Mouse (Mus musculus) liver, adult 2 months (tissue): ENCODE data around the gene Morc3. TPM values are rescaled to one million over a fixed set of nuclear protein-coding genes. Genes with fewer than 3 reads are reported as not detected.

Experiments used
- DNase-seq: peaks from one replicate; pipeline ENCODE4 v3.0.0-alpha.2; 2011; ENCODE audit warnings: low read depth, low spot score; ENCODE audit errors: extremely low read depth
- H3K27ac ChIP-seq: fragments of 200-500 bp; replicated peaks from 2 replicates; pipeline ENCODE4 v1.5.1; 2012; ENCODE audit warnings: low read depth, mild to moderate bottlenecking, control low read depth, inconsistent platforms, low read length; ENCODE audit not compliant: insufficient read depth
- H3K27me3 ChIP-seq: fragments of 200-500 bp; 2 replicates; pipeline ENCODE4 v1.6.1; 2012; ENCODE audit warnings: mild to moderate bottlenecking, moderate library complexity, low read length, inconsistent platforms; ENCODE audit not compliant: control insufficient read depth, insufficient read depth
- H3K36me3 ChIP-seq: fragments of 200-500 bp; 2 replicates; pipeline ENCODE4 v1.6.1; 2012; ENCODE audit warnings: low read length, inconsistent platforms; ENCODE audit not compliant: control insufficient read depth, insufficient read depth
- H3K4me1 ChIP-seq: fragments of 200-500 bp; 2 replicates; pipeline ENCODE4 v1.6.1; 2011; ENCODE audit warnings: low read length; ENCODE audit not compliant: control insufficient read depth, insufficient read depth
- H3K4me3 ChIP-seq: fragments of 200-500 bp; 2 replicates; pipeline ENCODE4 v1.5.1; 2011; ENCODE audit warnings: low read depth, mild to moderate bottlenecking, control low read depth, low read length, moderate library complexity; ENCODE audit not compliant: insufficient read depth
- H3K79me2 ChIP-seq: fragments of 200-500 bp; 2 replicates; pipeline ENCODE4 v1.6.1; 2012; ENCODE audit warnings: inconsistent platforms, mild to moderate bottlenecking, low read length, moderate library complexity; ENCODE audit not compliant: control insufficient read depth, insufficient read depth
- H3K9ac ChIP-seq: fragments of 200-500 bp; 2 replicates; pipeline ENCODE4 v1.6.1; 2012; ENCODE audit warnings: low read depth, mild to moderate bottlenecking, control low read depth, inconsistent platforms, low read length
- CTCF ChIP-seq: fragments of 200-500 bp; IDR thresholded peaks from 2 replicates; pipeline ENCODE4 v1.5.1; 2011; ENCODE audit warnings: low read depth, low read length, control low read depth
- POLR2A ChIP-seq: fragments of 200-500 bp; IDR thresholded peaks from 2 replicates; pipeline ENCODE4 v1.6.1; 2011; ENCODE audit warnings: low read length, control low read depth; ENCODE audit not compliant: insufficient read depth; ENCODE audit errors: extremely low read depth
- WGBS: fragments of 180-500 bp; shearing (Covaris S2); methylation state at CpG from one replicate; pipeline ENCODE4 v1.1.7; 2018; 5-methylcytosine and 5-hydroxymethylcytosine counted together
- polyA plus RNA-seq: library from polyadenylated mRNA; depleted of rRNA; stranded (reverse); fragments of >200 nt; gene quantifications from 2 replicates; pipeline ENCODE4 v1.2.3, GENCODE M21; 2012
- total RNA-seq: library from RNA; depleted of rRNA; stranded (reverse); fragments of >200 nt; gene quantifications from 2 replicates; pipeline ENCODE4 v1.2.3, GENCODE M21; 2014

Gene Morc3
- total and polyA plus RNA-seq, 2 experiments: 2.7 to 26.8 TPM

DNA sequence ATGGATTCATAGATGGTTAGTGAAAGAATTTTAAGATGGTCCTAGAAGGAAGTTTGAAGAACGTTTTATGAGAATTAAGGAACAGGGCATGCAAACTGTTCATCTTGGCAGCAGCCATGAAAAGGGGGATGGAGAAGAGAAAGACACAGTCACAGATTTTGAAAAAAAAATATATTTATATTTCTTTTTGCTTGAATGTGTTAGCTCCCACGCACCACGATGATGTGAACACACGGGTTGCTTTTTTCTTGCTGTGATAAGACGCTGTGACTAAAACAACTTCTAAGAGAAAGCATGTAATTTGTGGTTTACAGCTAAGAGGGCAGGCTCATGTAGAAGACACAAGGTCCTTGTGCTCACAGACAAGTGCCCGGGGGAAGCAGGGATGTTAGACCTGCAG lies 5.0 kb upstream of the Morc3 start:
- no peak overlapping the region for H3K9ac ChIP-seq
- peaks cover 3% of the 10 kb centered on the region for H3K4me1 ChIP-seq
- H3K79me2 ChIP-seq: no peaks in the 10 kb centered on the region
- 89% methylated on average over 6 of the region's 6 CpGs for WGBS
- no peak overlapping the region for H3K4me3 ChIP-seq
- DNase-seq: no peak
- no peaks in the 10 kb centered on the region for H3K27me3 ChIP-seq
- no peak for TF ChIP-seq CTCF
- H3K36me3 ChIP-seq: no peaks in the 10 kb centered on the region
- H3K27ac ChIP-seq: no peak overlapping the region

- Histone ChIP-seq H3K9ac (no peak overlapping the region), H3K36me3 (no peaks in the 10 kb centered on the region), H3K4me3 (no peak overlapping the region), H3K4me1 (peaks cover 4% of the 10 kb centered on the region; the same call in 1 of the 2 replicates), H3K27me3 (no peaks in the 10 kb centered on the region), H3K27ac (no peak overlapping the region), H3K79me2 (peaks cover 24% of the 10 kb centered on the region)
- TF ChIP-seq POLR2A: no peak
- no peak for DNase-seq
- 98% methylated on average over 15 of the region's 15 CpGs for WGBS
Observed at GRCm38 (mm10) chr16:93829526-93829925, 2.4 kb upstream of the Morc3 start.

DNA sequence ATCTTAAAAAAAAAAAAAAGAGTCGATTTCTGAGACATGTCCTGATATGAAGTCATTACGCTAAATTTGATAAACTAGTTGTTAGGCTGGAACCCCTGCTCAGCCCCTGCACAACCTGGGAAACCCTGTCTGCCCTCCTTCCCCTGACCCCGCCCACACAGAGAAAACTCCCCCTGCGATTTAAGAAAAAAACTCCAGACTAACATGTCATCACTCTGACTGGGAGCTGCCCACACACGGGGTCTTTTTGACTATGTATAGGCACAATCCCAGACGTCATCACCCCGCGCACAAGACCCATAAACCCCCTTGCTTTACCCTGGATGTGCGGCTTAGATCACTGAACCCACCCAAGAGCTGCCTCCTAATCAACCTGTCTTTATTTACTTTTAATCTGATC lies 1.9 kb upstream of the Morc3 start:
- Histone ChIP-seq H3K27ac (no peak overlapping the region), H3K4me3 (no peak overlapping the region), H3K79me2 (peaks cover 30% of the 10 kb centered on the region), H3K36me3 (no peaks in the 10 kb centered on the region), H3K9ac (no peak overlapping the region), H3K27me3 (no peaks in the 10 kb centered on the region), H3K4me1 (peaks cover 4% of the 10 kb centered on the region; the same call in 1 of the 2 replicates)
- DNase-seq: no peak
- TF ChIP-seq POLR2A (no peak), CTCF (no peak)
- WGBS: 88% methylated on average over 9 of the region's 9 CpGs

GRCm38 (mm10) chr16:93830916-93831315 lies 1.0 kb upstream of the Morc3 start:
- WGBS: 90% methylated on average over 5 of the region's 5 CpGs
- Histone ChIP-seq H3K4me3 (no peak overlapping the region), H3K27ac (no peak overlapping the region), H3K79me2 (peaks cover 36% of the 10 kb centered on the region), H3K36me3 (no peaks in the 10 kb centered on the region), H3K4me1 (peaks cover 4% of the 10 kb centered on the region; the same call in 1 of the 2 replicates), H3K27me3 (no peaks in the 10 kb centered on the region), H3K9ac (no peak overlapping the region)
- TF ChIP-seq POLR2A: no peak
- TF ChIP-seq CTCF: no peak
- no peak for DNase-seq

- Histone ChIP-seq H3K79me2 (peaks cover 42% of the 10 kb centered on the region), H3K36me3 (no peaks in the 10 kb centered on the region), H3K4me1 (peaks cover 8% of the 10 kb centered on the region; the same call in 1 of the 2 replicates), H3K4me3 (peak overlapping the region; percentile 100), H3K27ac (peak overlapping the region; percentile 91), H3K27me3 (no peaks in the 10 kb centered on the region), H3K9ac (peak overlapping the region; percentile 93)
- WGBS: under 1% methylated on average over 57 of the region's 69 CpGs
- TF ChIP-seq CTCF (no peak), POLR2A (no peak)
- peak; percentile 70 for DNase-seq
Observed at GRCm38 (mm10) chr16:93832451-93833276, 743 bp downstream of the Morc3 start.

GRCm38 (mm10) chr16:93833551-93833950 lies 1.6 kb downstream of the Morc3 start:
- no peak overlapping the region for H3K9ac ChIP-seq
- TF ChIP-seq CTCF (no peak), POLR2A (no peak)
- peaks cover 51% of the 10 kb centered on the region for H3K79me2 ChIP-seq
- 87% methylated on average over 6 of the region's 6 CpGs for WGBS
- H3K27ac ChIP-seq: no peak overlapping the region
- DNase-seq: no peak
- H3K27me3 ChIP-seq: no peaks in the 10 kb centered on the region
- no peaks in the 10 kb centered on the region for H3K36me3 ChIP-seq
- peaks cover 8% of the 10 kb centered on the region for H3K4me1 ChIP-seq
- peak overlapping the region; percentile 100; the same call in 1 of the 2 replicates for H3K4me3 ChIP-seq
